Mouse (Mus musculus) urinary bladder, postnatal 36 days (tissue): ENCODE results near the gene Rac2.
A peak's percentile ranks its signal among the peaks of the same experiment; 100 is the strongest.

Experiments used
- DNase-seq, 2 experiments: peaks; one replicate each; pipeline ENCODE4 v3.0.0; 2022; ENCODE audit warnings: low spot score in 2 of 2, mixed read lengths in 1 of 2

Gene Rac2

DNA sequence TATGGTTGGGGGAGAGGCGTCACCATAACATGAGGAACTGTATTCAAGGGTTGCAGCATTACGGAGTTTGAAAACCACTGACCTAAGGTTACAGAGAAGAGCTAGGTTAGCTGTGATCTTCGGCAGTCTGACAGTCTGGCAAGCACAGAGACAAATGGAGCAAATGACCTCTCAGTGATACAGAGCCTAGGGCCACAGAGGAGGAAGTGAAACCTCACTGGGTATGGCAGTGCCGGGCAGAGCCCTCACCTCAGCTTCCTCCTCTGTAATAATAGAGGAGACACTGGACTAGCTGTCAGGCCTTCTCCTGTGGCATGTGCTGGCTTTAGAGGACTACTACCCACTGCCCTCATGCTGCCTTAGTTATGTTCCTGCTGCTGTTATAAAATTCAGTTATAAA is 16.3 kb upstream of the Rac2 start:
- no peak for DNase-seq

DNA sequence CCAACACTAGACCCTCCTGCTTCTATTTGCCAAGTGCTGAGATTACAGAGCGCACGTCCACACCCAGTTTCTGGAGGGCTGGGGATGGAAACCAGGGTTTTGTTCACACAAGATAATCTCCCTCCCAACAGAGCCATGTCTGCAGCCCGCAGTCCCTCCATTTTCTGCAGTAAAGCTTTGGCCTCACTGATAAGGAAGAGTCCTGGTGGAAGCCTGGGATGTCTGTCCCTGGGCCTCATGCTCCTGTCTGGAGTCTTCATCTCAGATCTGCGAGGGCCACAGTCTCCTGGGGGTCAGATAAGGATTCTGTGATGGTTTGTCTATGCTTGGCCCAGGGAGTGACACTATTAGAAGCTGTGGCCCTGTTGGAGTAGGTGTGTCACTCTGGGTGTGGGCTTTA is 15.5 kb upstream of the Rac2 start:
- no peak for DNase-seq

DNA sequence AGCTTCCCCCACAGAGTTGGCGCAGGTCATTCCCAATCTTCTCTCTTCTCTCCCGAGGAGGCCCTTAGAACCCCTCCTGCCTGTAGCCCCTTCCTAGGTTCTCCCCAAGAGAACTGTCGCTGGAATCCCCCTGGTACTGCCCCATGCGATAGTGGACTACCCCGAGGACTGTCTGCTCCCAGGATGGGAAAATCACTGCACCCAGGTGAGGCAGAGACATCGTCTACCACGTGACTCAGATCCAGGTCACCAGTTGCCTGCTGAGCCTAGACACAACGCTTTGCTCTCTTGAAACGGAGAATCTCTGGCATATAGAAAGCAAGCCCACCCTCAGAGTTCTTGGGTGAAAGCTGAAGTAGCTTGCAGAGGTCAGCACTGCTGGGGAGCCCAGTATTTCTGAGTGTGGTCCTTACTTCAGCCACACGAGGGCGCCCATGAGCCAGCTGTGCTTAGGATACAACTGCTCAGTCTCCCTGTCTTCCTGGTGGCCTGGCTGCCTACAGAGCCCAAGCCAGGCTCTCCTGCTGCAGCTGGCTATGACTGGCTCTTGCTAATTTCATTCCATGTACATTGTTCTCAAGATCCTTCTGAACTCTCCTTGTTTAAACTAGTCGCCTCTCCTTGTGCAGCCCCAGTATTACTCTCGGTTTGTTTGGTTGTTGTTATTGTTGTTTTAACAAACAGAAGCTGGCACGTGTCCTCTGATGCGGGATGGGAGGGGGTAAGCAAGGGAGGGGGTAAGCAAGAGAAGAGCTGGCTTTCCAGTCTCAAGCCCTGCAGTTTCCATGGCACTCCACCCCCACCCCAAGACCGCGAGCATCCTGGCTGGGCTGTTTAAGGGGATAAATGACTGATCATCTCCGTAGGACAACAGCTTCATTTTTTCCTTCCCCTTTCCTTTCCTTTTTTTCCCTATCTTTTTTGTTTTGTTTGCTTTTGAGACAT is 14.7 kb upstream of the Rac2 start:
- DNase-seq, result peak; percentile 73 to 80

DNA sequence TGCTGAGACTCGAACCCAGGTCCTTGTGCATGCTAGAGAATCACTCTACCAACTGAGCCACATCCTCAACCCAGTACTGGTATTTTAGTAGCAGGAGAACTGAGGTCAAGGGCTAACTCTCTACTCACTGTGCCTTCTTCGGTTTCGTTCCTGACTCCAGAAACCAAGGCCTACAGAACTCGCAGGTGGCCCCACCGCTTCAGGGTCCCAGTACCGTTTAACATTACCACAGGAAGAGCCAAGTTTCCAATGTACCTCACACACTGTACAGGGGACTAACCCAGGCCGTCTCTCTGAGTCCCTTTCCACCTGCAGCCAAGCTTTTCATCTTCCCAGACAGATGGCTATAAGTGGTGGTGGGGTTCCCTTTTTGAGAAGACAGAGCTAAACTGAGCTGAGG is 12.8 kb upstream of the Rac2 start:
- no peak for DNase-seq

DNA sequence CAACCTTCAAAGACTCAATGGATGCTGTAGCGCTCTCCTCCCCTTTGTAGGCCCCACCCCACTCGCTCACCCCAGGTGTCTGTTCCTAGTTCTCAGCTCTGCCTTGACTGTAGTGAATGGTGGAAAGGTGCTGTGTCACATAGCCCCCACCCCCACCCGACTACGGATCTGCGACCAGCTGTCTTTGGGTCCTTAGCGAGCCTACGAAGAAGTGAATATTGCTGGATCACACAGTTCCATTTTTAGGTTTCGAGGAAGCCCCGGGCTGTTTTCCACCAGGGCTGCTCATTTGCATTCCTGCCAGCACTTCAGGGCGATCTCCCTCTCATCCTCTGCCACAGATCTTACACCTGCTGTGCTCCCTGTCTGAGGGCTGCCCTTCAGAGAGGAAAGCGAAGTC is 10.8 kb upstream of the Rac2 start:
- no peak for DNase-seq

DNA sequence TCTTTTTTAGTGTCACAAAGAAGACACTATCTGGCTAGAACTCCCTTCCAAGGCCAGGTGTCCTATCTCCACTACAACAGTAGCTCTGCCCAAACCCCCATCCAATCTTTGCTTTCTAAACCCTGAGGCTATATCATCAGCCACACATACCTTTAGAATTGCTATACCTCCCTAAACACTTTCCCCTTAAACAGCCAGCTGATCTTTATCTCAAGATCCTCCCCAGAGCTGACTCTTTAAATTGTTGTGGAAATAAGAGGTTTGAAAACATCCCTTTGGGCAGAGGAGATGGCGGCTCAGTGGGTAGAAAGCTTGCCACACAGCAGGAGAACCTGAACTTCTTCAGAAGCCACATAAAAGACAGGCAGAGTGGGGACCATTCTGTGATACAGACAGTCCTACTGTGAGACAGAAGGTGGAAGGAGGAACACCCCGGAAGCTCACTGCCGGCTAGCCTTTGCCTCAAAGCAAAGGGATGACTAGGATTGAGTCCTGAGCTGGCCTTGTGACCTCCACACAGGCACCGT is 3.8 kb upstream of the Rac2 start:
- no peak for DNase-seq

DNA sequence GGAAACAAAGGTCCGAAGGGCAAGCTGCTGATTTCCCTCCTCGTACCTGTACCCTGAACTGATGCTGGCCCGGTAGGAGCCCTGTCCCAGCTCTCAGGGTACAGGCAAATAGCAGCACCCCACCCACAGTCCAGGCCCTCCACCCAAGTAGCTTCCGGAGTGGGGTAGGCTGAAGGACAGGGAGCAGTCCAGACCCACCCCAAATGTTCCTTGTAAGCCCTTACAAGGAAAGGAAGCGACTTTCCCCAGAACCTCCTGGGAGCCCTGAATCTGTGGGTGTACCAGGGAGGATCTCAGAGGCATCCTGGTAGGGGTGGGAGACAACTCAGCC is 348 bp downstream of the Rac2 start:
- DNase-seq, result no peak

DNA sequence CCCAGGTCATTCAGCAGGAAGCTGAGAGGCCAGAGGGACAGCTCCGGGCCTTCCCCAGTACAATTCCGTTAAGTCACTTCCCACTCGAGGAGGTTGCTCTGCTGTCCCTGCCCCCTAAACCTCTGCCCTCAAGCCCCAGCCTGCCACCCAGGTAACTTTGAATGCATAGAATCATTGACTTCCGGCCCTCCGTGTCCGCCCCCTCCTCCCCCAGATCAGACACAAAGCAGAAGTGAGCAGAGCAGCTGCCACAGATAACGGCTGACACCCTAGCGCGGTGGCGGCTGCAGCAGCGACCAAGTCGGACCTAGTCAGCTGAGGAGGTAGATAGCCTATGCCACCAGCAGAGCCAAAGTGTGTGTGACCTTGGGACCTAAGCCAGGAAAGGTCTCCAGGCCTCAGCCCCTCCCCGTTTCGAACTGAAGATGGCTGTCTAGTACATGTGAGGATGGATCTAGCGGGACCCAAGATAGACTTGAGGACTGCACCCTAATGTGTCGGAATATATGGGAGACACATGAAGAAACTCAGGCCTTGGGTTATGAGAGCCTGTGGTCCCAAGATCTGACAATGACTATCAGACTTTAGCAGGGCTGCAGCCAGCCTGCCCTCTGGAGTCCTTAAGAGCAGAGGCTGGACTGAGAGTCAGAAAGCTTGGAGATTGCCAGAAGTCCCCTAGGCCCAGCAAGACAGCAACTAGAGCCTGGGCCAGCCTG is 871 bp downstream of the Rac2 start:
- no peak for DNase-seq

DNA sequence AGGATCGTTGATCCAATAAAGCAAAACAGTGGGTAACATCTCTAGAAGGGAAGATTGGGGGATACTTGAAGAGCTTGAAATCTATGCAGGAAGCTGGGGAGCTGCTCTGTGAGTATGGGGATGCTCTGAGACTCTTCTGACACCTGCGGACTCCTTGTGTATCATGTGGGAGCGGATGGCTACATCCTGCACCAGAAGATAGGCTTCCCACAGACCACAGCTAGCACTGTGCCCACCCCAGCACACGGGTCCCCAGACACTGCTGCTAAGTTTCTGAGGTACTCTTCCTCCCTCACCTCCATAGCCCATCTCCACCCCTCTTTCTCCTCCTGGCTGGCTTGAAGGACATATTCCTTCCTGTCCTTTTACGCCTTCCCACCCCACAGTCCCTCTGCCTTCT is 2.4 kb downstream of the Rac2 start:
- no peak for DNase-seq

DNA sequence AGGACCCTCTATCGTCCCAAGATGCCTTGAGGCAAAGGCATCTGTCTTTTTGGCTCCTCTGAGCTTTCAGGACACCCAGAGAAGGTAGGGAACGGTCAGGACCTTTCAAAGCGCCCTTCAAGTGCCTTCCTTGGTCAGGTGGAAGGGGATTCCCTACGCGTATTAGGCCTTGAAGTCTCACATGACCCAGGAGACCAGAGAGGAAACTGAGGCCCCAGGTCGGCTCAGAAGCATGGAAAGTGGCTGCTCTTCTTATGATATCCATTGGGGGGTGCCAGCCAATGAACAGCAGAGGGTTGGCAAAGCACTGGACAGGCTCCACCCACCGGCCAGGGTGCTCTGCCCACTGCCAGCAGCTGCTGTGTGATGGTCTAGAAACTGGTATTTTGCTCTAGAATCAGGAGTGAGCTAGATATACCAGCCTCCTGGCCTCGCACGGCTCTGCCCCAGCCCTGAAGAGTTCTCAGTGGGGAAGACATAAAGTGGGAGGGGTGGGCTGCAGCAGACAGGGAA is 4.9 kb downstream of the Rac2 start:
- DNase-seq, result no peak

DNA sequence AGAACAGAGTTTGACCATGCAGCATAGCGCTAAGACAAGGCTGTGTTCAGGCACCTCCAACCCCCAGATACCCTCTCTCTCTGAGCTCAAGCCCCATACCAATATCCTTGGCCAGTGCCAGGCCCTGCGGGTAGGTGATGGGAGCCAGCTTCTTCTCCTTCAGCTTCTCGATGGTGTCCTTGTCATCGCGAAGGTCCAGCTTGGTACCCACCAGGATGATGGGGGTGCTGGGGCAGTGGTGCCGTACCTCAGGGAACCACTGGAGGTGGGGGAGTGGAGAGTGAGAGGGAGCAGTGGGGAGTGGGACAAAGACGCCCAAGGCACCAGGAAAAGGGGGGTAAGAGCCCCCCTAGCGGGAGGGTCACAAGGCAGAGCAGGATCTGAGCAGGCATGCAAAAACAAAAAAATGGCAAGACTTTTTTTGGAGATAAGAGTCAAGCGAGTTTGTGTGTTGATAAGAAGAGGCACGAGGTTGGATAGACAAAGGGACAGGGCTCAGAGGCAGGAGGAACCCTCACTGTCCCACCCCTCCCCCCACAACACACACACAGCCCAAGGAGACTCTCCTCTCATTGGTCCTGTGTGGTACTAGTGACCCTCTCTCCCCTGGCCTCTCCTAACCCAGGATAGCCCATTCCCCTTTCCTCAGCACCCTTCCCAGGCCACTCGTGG is 7.7 kb downstream of the Rac2 start:
- DNase-seq, result no peak

DNA sequence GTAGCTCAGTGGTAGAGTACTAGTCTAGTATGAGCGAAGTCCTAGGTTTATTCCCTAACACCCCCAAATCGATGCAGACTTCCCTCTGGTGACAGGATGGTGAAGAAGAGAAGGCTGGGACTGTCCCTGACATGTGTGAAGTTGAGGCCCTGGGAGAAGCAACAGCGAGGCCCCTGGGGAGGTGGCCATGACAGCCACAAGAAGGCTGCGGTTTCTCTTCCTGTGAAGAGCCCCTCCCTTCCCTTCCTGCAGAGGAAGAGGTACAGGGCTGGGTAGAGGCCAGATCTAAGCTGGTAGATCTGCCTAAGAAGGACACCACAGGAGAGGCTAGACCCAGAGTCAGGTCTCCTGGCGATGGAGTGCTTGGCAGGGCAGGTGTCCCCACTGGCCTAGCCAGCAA is 8.6 kb downstream of the Rac2 start:
- no peak for DNase-seq

DNA sequence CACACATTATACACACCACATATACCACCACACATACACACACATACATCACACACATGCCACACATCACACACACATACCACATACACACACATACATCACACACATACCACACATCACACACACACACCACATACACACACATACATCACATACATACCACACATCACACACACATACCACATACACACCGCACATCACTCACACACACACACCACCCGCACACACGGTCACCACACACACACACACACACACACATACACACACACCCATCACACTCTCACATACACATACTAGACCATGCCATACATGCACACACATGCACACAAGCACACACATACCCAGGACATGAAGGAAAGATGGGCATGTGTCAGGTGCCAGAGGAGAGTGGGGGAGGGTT is 9.2 kb downstream of the Rac2 start:
- no peak for DNase-seq

DNA sequence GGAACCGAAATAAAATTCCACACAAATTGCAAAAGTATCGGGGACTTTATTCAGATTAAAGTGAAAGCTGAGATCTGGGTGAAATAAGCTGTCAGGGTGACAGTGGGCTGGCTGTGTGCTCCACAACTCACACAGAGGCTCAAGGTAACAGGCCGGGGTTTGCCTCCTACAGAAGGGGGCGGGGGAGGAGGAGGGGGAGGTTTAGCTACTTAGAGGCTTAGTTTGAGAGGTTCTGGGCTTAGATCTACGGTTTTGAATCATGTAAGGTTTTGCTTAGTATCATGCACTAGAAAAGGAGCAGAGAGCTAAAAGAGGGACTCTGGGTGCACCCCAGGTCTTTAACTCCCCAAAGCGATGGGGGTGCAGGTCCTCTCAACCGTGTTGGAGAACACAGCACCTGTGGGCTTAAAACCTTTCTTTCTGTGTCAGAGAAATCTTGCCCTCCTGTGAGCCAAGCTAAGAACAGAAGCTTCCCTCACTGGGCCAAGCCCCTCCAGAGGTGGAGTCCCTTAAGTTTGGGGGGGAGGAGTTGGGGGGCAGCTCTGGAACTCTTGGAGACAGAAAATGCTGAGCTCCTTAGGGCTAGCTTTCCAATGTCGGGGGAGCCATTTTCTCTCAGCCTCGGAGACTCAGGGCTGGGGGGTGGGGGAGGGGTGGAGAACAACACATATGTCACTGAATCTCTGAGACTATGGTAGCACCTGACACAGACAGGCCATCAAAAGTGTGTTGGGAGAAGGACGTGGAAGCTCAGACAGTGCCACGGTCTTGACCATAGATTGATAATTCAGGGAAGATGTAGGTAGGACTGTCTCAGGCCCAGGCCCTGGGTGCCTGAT is 13.2 kb downstream of the Rac2 start:
- DNase-seq, result no peak

DNA sequence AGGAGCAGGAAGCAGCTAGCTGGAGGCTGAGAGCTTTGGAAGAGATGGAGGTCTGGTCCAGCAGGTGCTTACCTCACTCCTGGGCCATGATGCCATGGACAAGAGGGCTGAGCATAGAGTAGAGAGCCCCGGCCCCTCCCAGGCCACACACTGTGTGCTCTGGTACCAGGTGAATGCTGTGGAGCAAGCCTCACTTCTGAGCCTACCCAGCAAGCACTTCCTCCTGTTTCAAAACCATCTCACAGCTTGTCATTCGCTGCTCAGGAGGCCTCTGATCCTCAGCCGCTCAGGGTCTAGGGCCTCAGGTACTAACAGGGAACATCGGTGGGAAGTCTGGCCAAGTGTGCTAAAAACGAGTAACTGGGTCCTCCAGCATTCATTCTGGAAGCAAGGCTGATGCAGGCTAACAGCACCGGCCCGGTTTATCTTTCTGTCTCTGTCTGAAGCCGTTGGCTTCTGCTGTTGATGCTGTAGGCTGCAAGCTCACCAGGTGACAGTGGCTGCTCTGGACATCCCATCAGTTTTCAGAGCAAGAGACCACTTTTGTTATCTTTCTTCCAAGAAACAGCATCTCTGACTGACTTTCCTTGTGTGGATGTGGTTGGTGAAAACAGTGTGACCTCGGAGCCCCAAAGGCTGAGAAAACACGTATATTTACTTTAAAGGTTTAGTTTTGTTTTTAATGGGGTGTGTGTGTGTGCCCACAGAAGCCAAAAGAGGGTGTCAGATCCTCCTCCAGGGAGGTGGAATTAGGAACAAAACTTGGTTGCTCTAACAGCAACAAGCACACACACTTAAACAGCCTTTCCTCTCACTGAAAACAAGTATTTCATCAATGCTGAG is 14.7 kb downstream of the Rac2 start:
- no peak for DNase-seq

DNA sequence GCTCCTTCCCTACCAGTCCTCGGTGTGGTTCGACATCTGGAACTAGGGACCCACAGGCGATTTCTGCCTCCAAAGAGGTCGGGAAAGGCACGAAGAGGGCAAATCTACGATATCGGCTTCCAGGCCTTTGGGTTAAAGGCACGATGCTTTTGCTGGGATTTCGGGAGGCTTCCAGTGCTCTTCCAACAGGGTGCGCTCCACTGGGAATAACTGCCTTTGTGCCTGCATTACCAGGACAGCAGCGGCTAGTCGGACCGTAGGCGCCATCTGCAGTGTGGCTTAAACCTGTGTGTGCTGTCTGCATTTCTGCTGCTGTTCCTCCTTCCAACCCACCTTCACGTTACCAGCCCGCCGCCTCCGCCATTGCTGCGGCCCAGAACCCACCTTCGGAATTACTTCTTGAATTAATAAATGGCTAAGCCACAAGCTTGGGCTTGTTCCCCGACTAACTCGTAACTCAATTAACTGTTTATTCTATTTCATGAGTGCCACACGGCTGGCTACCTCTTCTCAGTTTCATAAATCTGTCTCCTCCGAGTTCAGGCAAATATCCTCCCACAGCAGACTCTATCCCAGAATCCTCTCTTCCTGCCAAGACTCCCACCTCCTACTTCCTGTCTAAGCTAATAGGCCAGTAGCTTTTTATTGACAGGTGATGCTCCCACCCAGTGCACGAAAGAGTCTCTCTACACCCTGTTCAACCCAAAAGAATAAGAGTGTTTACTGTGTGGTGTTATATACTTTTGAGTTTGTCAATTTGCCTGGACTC is 17.9 kb downstream of the Rac2 start:
- no peak for DNase-seq

DNA sequence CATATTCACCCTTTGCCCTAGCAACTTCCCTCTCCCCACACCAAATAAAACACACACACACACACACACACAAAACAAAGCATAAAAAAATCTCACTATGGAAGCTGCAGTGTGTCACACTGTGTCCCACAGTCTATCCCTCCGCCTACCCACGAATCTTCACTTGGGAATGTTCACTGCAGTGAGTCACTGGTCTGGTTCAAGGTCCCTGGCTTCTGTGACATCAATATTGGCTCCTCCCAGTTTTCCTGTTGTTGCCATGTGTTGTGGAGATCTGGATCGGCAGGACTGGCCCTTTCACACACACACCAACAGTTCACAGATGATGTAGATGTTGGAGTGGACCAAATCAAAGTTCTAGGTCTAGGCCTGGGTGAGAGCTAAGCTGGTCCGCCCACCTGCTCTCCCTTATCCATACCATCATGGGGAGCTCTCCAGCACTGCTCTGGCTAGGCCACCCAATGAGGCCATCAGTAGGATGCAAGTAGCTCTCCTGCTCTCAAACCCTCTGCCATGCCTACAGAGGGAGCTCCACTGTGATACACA is 23.3 kb downstream of the Rac2 start:
- no peak for DNase-seq

DNA sequence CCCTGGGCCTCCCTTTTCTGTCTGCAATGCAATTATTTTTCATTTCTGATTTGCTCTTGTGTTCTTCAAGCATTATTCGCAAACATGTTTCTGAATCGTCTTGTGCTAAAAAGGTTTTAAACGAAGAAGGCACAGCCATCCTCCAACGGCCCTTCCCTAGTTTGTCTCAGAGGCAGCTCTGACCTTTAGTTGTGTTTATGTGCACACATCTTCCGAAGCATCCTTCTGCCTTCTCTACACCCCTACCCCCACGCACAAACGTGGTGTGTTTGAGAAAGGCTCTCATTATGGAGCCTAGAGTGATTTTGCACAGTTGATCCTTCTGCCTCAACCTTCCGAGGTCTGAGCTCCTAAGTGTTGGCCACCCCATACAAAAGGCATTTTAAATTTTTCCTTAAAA is 23.9 kb downstream of the Rac2 start:
- no peak for DNase-seq

DNA sequence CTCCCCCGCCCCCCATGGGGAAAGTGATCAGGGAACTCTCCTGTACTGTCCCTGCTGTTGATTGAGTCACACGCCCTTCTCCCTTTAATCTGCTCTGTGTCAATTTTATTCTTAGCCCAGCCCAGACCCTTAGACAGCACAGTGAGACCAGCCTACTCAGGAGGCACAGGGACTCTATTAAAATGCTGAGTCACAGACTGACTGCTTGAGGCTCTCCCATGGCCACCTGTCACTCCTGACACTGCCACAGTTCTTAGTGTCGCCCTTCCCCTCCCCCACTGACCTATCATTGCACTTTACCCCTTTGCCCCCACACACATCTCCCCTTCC is 24.3 kb downstream of the Rac2 start:
- no peak for DNase-seq
